Mouse (Mus musculus): ENCODE results near the gene Prr5l.

DNA sequence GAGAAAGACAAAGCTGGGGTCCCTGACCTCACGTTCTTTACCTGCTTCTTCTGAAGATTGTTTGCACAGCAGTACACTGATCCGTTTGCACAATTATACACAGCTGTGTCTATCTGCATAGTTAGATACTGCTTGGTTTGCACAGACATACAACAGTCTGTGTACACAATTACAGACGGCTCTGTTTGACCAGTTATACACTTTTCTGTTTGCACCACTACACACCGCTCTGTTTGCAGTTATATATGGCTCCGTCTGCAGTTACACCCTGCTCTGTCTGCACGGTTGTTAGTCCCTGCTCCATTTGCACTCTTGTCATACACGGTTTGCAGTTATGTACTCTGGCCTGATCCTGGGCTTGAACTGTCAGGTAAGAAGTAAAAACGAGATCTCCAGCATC lies 141.2 kb downstream of the Prr5l start:
- TF ChIP-seq CTCF (IDR thresholded peaks at IDR 0.05; ENCODE audit: low read depth, low read length) (no peak), GATA2 (IDR thresholded peaks at IDR 0.05; ENCODE audit: borderline replicate concordance, low read depth, low read length) (no peak), GATA1 (IDR thresholded peaks at IDR 0.05; ENCODE audit: borderline replicate concordance, low read length) (no peak)
